ENCODE assay signal across 9 mouse cellular contexts in the genomic region with DNA sequence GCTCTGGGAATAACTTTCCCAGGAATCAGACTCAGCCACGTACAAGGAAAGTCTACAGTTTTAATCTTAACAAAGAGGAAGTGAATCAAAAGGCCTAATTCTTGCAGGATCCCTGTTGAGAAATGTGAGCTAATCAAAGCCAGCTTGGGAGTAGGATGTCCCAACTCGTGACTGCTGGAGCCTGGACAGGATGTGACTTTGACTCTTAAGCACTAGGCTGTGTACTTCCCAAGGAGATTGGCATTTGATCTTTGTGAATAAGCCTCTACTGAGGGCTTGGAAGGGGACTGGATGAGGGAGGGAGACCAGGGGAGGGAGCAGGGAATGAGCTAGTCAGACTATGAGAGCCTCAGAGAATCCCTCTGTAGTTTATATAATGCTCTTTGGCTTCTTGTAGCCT. TPM values are rescaled to one million over a fixed set of nuclear protein-coding genes. Genes with fewer than 3 reads are reported as not detected.
A peak's percentile ranks its signal among the peaks of the same experiment; 100 is the strongest.
DNase-seq lines count a peak whose midpoint lies in the region; ATAC-seq and TF ChIP-seq lines count a peak whose summit lies in the region.
"Had no signal": no experiment of that assay in that cellular context is flagged by ENCODE, and none has a peak within 500 bp of the region (broad histone marks: within the 10 kb centered on the region; RNA-seq: fewer than 3 reads in every experiment).

No protein-coding gene starts in this region.

- H3K4me3 ChIP-seq in hindbrain, embryonic 14.5 days (replicated peaks; ENCODE audit: low read length): no peak overlapping the region
- H3K4me3 ChIP-seq in hindbrain, embryonic 10.5 days: no peak overlapping the region
- no peak overlapping the region for H3K4me3 ChIP-seq in midbrain, embryonic 11.5 days (ENCODE audit: low read depth, low read length)

- no peaks in the 10 kb centered on the region for H3K27me3 ChIP-seq in hindbrain, embryonic 14.5 days (ENCODE audit: control insufficient read depth, insufficient read depth, low read length)
- no peaks in the 10 kb centered on the region for H3K27me3 ChIP-seq in hindbrain, embryonic 10.5 days (ENCODE audit: insufficient read depth, poor library complexity, severe bottlenecking)
- no peaks in the 10 kb centered on the region for H3K27me3 ChIP-seq in Patski
- no peaks in the 10 kb centered on the region for H3K27me3 ChIP-seq in midbrain, embryonic 11.5 days (ENCODE audit: control insufficient read depth, insufficient read depth, low read length)

- no peaks in the 10 kb centered on the region for H3K4me1 ChIP-seq in hindbrain, embryonic 14.5 days (replicated peaks; ENCODE audit: control insufficient read depth, insufficient read depth, low read length)
- peaks cover 27% of the 10 kb centered on the region for H3K4me1 ChIP-seq in hindbrain, embryonic 10.5 days (replicated peaks)
- H3K4me1 ChIP-seq in midbrain, embryonic 11.5 days (ENCODE audit: control insufficient read depth, insufficient read depth, low read length): no peaks in the 10 kb centered on the region

- no peak for TF ChIP-seq CTCF in Patski (IDR thresholded peaks at IDR 0.05)

- DNase-seq in hindbrain, embryonic 14.5 days (ENCODE audit: low spot score): peak; percentile 28
- DNase-seq in hindbrain, embryonic 10.5 days (ENCODE audit: low spot score): no peak
- no peak for DNase-seq in Patski (ENCODE audit: low read depth, low spot score)
- DNase-seq in heart, adult 18-20 months: peak; percentile 72 to 86
- DNase-seq in kidney, postnatal 25 days: peak; percentile 48 to 71
- DNase-seq in midbrain, embryonic 11.5 days (ENCODE audit: low spot score, missing footprints): no peak
- no peak for DNase-seq in layer of hippocampus, adult 8-10 months (ENCODE audit: low spot score in 2 of 2)

- no peak overlapping the region for H3K4me2 ChIP-seq in hindbrain, embryonic 14.5 days (replicated peaks)
- H3K4me2 ChIP-seq in midbrain, embryonic 11.5 days: no peak overlapping the region

- CTCF ChIA-PET in Patski (lab: Charles Lee): interaction anchor here (1.1 to 2.8 kb wide), 2 partner anchors 12 to 38 kb away, joined by 4 to 9 read pairs; no protein-coding TSS in a partner anchor

- H3K9ac ChIP-seq in hindbrain, embryonic 14.5 days: no peak overlapping the region
- H3K9ac ChIP-seq in midbrain, embryonic 11.5 days (ENCODE audit: low read length): no peak overlapping the region

- POLR2A ChIA-PET in Patski (lab: Charles Lee): no interaction called here

- H3K27ac ChIP-seq in hindbrain, embryonic 14.5 days: no peak overlapping the region
- H3K27ac ChIP-seq in hindbrain, embryonic 10.5 days: no peak overlapping the region
- H3K27ac ChIP-seq in midbrain, embryonic 11.5 days (ENCODE audit: low read depth, low read length): no peak overlapping the region

- H3K36me3 ChIP-seq in hindbrain, embryonic 14.5 days (replicated peaks; ENCODE audit: control insufficient read depth, insufficient read depth): no peaks in the 10 kb centered on the region
- peaks cover 31% of the 10 kb centered on the region for H3K36me3 ChIP-seq in hindbrain, embryonic 10.5 days
- no peaks in the 10 kb centered on the region for H3K36me3 ChIP-seq in midbrain, embryonic 11.5 days (ENCODE audit: control insufficient read depth, insufficient read depth, low read length)
- H3K36me3 ChIP-seq: G1E had no signal

- no peaks in the 10 kb centered on the region for H3K9me3 ChIP-seq in hindbrain, embryonic 14.5 days (ENCODE audit: control insufficient read depth, low read length)
- no peaks in the 10 kb centered on the region for H3K9me3 ChIP-seq in hindbrain, embryonic 10.5 days
- H3K9me3 ChIP-seq in midbrain, embryonic 11.5 days (ENCODE audit: control insufficient read depth, low read length): no peaks in the 10 kb centered on the region

- WGBS in hindbrain, embryonic 14.5 days: 36% methylated on average over 2 of the region's 2 CpGs
- WGBS in hindbrain, embryonic 10.5 days: 36% methylated on average over 2 of the region's 2 CpGs
- 10% methylated on average over 2 of the region's 2 CpGs for WGBS in midbrain, embryonic 11.5 days

- ATAC-seq in hindbrain, embryonic 14.5 days (ENCODE audit: low FRiP score): no peak; the same call in 1 of the 2 replicates
- ATAC-seq in Patski: peak; percentile 31
- no peak for ATAC-seq in midbrain, embryonic 11.5 days (ENCODE audit: low FRiP score)
- ATAC-seq in activated CD4-positive, CD25-positive, alpha-beta regulatory T cell, adult 4 months: no peak

- in situ Hi-C loops in Patski (cut with MboI; ENCODE audit: low pct_unique_long_range_greater_than_20kb): loop anchor here (5.0 kb wide), 1 partner anchor 84 kb away; no protein-coding TSS in a partner anchor

RNA-seq across cellular contexts. Expression of a gene that starts 50.0 kb away (rescaled TPM):
- polyA plus RNA-seq in hindbrain, embryonic 14.5 days (2014; fragmentation: Nextera tagmentation; extraction: Ambion mirVana): 0.07 and 0.21 TPM in 2 replicates
- 0.24 and 0.36 TPM in 2 replicates for polyA plus RNA-seq in hindbrain, embryonic 10.5 days (2016; fragmentation: Nextera tagmentation; extraction: Ambion mirVana)
- polyA plus RNA-seq in Patski (2021): 0.04 TPM
- under 1 TPM; 0.17 to 0.23 TPM for total RNA-seq in heart, adult 18-20 months (2021)
- polyA plus RNA-seq in midbrain, embryonic 11.5 days (2014; fragmentation: Nextera tagmentation; extraction: Ambion mirVana): 0.04 TPM in 1 of 2 replicates, not detected in the other
- total RNA-seq in layer of hippocampus, adult 8-10 months (2022): under 1 TPM; 0.13 to 0.33 (median 0.20) TPM
- polyA plus RNA-seq in activated CD4-positive, CD25-positive, alpha-beta regulatory T cell, adult 4 months (2017; shearing (Covaris generic)): 10 to 100 TPM; 14.3 to 17.3 TPM
- polyA plus RNA-seq: G1E had no signal

Comparison
In these comparisons a context has a peak if more than half of its experiments do, and no peak if none do; other contexts are left out.
1. DNase-seq: peak in hindbrain, embryonic 14.5 days (single experiment), heart, adult 18-20 months (2 of 2) and kidney, postnatal 25 days (2 of 2); none in hindbrain, embryonic 10.5 days (single experiment), Patski (single experiment), midbrain, embryonic 11.5 days (single experiment) and layer of hippocampus, adult 8-10 months (0 of 2).
2. RNA of a gene that starts 50.0 kb away (polyA plus RNA-seq): 14.3 to 17.3 TPM in activated CD4-positive, CD25-positive, alpha-beta regulatory T cell, adult 4 months; 0.24 to 0.36 TPM in hindbrain, embryonic 10.5 days, 0.07 to 0.21 TPM in hindbrain, embryonic 14.5 days, 0.04 TPM in midbrain, embryonic 11.5 days and 0.04 TPM in Patski (single experiment); every median in the first group is over 10 times any median in the second.